Mouse (Mus musculus): ENCODE data around the gene Il13ra1.

Il13ra1 gene

GRCm38 (mm10) chrX:36209554-36209953, 97.6 kb downstream of the Il13ra1 start:
- no peak for DNase-seq

GRCm38 (mm10) chrX:36211216-36211615, 99.3 kb downstream of the Il13ra1 start:
- no peak for DNase-seq
